Mouse (Mus musculus): ENCODE measurements at regions not wholly inside any gene's neighbourhood (a gene's known extent, or its start where the extent isn't known, plus 50 kb on each side); places are given as distances from the start of the nearest gene placed in this dataset.

DNA sequence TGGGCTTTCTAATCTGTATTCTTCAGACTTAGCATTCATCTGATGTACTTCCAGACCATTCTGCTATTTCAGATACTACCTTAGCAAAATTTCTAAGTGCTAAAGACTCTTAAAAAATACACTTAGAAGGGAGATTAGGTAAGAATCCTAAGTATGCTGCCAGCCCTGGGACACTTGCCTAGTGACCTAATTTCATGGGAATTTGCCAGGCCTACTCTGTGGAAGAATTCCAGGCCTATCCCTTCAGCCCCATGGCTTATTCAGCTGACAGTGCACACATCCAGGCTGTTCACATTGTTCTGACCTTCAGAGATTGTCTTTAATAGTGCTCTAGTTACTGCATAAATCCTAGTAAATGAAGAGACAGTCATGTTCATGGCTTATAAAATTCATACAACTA, 138.9 kb upstream of the Nrp1 start:
- DNase-seq (ENCODE audit: low spot score) = peak; percentile 86

DNA sequence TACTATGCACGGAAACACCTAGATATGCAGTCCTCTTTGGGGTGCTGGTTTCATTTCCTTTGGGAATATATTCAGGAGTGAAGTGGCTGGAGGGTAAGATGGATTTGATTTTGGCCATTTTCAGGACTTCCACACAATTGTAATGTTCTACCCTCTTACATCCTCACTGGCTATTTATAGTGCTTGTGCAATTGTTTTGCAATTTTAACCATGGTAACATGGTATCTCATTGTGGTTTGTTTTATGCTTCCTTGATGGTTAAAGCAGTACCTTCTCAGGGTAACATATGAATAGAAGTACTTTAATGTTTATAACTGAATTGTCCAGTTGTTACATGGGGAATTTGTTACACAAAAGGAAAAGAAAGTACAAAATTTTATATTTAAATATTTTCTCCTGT, 135.3 kb upstream of the Nrp1 start:
- DNase-seq (ENCODE audit: low spot score) = no peak

DNA sequence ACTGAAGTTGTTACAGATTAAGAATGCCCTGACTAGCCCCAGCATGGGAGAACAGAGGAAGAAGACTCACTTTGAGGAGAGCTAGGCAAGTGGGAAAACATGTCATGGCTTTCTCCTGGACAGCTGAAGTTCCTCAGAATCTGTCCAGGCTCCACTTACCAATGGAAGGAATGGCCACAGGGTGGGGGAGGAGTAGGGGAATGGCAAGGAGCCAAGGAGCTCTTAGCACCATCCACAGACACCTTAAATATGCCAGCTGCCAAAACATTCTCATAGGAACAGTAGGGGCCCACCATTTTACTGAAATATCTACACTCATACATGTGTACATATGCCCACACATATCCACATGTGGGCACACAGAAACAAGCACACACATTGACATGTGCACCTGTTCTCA, 134.9 kb upstream of the Nrp1 start:
- DNase-seq (ENCODE audit: low spot score) = no peak

DNA sequence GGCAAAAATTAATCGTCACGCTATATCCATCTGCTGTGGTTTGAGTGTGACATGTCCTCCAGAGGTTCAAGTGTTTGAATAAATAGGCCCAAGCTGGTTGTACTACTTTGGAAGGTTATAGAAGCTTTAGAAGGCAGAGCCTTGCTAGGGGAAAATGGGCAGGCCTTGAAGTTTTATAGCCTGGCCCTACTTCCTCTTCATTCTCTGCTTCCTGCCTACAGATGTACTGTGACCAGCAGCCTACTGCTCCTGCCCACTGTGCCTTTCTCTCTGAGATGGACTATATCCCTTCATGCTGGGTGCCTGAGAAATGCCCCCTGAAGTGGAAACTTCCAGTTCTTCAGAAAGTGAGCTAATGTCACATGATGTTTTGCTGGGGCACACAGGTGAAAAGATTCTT, 133.3 kb upstream of the Nrp1 start:
- no peak for DNase-seq (ENCODE audit: low spot score)

DNA sequence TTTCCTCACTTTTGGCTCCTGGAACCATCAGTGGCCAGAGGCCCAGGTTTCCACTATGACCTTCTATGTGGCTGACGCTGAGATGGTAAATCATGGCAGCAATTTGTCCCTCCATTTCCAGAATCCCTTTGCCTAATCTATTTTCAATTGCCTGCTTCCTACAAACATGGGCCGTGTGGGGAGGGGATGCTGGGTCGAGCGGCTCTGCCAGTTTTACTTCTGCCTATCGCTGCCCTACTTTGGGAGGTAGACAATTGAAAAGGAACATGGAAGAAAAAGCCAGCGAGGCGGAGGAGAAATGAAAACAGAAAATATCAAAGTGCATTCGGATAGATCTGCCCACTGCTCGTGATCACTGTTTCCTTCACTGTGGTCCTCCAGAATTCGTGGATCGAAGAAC, 123.3 kb upstream of the Nrp1 start:
- no peak for DNase-seq (ENCODE audit: low spot score)

DNA sequence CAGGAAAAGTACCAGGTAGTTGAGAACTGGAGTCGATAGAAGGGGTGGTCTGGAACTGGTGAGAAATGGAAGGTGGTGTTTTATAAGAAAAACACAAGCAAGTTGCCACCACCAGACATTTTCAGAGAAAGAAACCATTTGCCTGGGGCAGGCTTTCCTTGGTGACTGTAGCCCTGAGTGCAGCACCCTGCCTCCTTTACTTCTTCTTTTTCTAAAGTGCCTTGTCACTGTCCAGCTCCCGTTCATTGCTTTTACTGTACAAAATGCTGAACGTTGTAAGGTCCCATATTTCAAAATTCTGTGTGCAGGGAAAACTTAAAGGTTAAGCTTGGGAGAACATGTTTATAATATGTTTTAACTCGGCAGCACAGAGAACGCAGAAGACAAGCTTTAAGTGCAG, 122.9 kb upstream of the Nrp1 start:
- DNase-seq (ENCODE audit: low spot score) = no peak

DNA sequence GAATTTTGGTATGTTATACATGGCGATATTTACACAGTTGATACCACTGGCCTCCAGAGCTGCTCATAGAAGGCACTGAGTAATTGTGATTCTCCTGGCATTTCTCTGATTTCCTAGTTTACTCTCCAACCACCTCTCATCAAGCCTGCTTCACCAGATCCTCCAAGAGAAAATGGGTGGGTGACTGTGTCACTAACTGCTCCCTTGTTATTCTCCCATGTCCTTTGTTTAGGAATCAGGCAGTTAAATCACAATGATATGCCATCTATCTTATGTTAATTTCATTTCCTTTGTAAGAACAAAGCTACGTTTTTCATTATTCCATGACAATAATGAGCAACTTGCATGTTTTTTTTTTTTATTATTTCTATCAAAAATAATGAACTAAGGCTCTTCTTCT, 122.3 kb upstream of the Nrp1 start:
- no peak for DNase-seq (ENCODE audit: low spot score)

DNA sequence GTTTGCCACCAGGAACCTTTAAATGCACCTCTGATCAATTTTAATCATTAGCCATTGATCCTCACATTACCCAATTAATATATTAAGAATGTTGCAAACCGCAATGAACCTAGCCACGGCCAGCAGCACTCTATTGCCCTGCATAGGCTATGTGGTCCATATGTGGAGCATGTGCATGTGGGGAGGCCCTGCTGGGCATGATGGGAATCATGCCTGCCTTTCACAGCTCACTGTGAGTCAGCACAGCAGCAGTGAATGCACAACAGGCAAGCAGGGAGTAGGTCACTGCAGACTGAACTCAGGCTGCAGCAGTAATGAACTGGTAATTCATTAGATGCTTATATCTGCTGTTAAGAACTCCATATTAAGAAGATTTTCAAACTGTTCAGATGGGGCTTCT, 119.5 kb upstream of the Nrp1 start:
- DNase-seq (ENCODE audit: low spot score) = no peak

DNA sequence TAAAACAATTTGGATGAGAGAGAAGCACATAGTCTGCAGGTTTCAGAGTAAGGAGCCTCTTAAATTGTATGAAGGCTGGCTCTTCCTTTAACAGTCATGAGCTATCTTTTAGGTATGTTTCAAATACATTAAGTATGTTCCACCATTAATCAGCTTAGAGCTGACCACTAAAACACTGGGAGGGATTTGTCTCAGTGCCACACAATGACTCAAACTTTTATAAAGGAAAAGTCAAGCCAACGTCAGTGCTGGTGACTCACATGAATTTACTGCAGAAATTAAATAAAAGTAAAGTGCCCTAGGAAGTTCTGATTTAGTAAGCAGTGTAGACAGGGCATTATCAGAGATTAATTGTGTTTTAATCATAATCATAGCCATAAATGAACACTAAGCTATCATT, 118.6 kb upstream of the Nrp1 start:
- no peak for DNase-seq (ENCODE audit: low spot score)

DNA sequence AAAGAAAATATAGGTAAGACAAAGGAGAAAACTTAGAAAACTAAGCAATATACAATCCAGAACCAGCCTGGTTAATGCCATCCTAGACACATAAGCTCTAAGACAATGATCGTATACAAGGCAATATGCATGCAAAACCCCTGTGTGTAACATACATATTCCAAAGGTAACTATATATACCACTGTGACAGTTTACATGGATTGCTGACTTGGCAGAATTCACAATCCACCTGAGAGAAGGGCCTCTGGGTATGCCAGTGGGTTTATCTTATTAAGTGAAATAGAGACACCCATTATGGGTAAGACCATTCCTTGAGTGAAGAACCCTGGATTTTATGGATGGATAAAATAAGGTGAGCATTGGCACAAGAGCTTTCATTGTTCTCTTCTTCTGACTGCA, 117.2 kb upstream of the Nrp1 start:
- DNase-seq (ENCODE audit: low spot score) = no peak

DNA sequence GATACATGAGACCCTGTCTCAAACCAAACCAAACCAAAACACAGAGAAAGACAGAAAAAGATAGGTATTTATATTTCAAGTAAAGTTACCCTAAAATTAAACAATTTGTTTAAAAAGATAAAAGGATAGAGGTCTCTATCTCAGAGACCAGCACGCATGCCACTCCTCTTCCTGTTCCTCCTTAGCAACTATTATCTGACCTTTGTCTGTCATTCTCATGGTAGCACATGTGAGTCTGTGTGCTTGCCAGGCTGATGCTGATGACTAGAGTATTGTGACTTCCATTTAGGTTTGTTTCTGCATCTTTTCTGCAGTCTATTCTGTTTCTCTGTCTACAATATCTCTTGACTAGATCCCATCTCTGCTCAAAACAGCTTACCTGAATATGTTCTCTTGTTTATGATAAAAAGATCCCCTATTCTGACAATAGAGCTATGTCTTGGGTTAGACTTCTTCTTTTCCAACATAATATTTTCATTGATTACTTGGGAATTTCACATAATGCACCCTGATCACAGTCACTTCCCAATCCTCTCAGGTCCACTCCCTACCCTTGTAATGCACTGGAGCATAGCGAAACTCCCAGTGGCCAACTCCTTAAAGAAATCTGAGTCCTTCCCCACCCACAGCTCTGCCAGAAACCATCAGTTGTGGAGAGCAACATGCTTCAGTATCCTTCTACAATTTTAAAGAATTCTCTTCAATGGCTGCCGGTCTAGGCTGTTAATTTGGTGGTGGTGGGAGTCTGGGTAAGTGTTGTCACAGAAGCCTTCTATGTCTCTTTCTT, 115.7 kb upstream of the Nrp1 start:
- DNase-seq (ENCODE audit: low spot score) = no peak

DNA sequence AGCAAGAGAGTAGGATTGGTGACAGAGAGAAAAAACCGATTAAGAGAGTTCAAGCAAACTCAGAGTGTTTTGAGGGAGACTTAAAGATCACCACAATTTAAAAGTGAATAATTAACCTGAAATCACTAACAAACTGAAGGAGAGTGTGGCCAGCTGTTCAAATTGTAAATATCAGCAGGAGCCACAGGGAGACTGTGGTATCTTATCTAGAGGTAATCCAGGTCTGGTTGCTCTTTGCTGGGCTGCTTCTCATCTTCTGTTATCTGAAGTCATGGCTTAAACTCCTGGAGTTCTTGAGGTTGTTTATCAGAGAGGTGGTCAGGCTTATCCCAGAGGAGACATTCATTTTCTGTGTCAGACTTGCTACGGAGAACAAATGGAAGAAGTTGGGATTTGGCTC, 106.7 kb upstream of the Nrp1 start:
- no peak for DNase-seq (ENCODE audit: low spot score)

DNA sequence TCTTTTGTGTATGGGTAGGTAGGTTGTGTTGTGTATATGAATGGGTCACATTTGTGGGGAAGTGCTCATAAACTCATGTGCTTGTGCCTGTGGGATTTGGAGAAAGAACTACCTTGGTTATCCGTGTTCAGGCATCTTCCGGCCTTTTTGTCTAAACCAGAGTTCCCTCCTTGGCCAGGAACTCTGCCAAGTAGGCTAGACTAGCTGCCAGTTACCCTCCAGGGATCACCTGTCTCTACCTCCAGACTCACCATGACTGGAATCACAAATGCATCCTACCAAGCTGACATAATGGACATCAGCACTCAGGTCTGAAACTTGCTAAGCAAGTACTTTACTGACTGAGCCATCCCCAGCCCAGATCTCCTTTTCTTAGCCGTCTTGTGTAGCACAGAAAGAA, 97.6 kb upstream of the Nrp1 start:
- DNase-seq (ENCODE audit: low spot score) = no peak

DNA sequence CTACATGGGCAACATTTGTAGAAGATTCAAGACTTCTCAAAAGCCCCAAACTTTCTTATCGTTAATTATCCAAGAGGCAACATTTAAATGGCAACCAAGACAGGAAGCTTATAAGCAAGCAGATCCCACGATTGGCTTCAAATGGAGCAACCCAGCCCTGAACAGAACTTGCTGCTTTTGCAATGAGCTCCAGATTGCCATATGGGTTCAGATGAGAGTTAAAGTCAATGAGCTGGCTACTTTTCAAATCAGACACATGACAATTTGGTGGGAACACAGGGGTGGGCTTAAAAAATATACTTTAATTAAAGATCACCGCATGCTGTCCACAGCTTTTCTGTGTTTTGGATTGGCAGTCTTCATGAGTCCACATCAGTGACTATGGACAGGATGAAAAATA, 97.0 kb upstream of the Nrp1 start:
- DNase-seq (ENCODE audit: low spot score) = no peak

DNA sequence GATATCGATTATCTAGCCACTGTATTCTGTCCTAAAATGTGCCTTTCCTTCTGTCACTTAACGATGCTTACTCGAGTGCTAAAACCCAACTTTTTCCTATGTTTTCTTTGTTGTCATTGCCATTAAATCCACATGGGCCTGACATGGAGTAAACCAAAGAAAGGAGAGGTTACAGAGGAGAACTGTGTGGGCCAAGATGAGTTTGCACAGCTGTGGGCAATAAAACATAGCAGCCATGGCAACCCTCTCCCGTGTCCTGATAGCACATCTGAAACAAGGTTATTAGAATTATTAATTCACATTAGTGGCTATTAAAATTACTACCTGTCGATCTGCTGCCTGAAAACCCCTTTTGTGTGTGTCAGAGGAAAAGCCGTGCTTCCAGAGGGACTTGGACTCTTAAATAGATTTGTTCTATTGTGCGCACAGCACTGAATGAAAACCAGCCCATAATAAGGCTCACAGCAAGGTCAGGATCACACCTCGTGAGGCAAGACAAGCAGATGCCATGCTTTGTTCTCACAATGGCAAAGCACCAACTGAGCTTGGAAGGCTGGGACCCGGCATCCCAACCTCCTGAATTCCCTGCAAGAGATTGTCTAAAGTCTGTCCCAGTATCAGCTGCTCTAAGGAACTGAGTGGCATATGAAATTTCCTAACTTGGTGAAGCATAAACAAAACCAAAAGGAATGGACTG, 95.0 kb upstream of the Nrp1 start:
- DNase-seq (ENCODE audit: low spot score) = no peak

DNA sequence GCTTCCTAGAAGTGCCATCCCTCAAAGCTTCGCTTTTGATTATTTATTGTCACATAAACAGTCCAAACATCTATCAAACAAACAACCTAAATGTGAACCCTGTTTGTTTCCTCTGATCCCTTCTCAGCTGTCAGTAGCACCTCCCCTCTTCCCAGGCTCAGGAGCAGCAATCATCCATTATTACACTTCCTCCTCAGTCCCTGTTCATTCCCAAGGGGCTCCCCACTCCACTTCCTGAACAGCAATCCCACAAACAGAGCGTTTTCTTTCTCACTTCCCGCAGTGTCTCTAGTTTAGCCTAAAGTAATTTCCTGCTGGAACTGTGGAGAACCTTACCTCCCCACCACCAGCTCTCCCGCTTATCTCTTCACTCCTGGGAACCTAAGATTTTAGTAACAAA, 91.1 kb upstream of the Nrp1 start:
- DNase-seq (ENCODE audit: low spot score) = peak; percentile 71

DNA sequence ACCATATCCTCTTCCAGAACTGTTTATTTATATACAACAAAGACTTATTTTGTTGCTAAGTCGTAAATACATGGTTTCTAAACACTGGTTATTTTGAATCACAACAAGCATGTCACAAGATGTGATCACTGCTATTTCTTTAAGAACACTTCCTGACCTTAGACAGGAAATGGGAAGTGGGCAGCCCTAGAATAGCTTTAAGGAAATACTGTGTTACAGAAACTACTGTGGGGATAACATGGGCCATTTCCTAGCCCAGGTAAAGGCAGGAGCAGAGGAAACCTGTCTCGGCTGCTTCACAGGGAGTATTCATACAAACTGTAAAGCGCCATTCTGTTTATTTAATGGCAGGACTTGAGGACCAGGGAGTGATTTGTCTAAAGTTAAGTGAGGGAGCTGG, 90.4 kb upstream of the Nrp1 start:
- DNase-seq (ENCODE audit: low spot score) = peak; percentile 29

DNA sequence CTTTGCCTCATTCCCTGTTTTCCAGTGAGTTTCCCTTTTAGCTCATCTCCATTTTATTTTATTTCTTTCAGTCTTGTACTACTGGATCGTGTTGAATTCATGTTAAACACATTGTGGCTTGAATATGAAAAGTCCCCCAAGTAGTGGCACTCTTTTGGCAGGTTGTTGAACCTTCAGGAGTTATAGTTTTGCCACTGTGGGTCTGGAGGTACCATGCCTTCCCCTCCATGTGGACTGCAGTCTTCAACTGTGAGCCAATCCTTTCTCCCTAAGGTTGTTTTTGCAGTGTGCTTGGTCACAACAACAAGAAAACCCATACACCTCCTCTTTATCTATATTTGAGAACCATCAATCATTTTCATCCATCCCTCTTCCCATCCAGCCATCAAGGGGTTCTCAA, 88.9 kb upstream of the Nrp1 start:
- DNase-seq (ENCODE audit: low spot score) = no peak

DNA sequence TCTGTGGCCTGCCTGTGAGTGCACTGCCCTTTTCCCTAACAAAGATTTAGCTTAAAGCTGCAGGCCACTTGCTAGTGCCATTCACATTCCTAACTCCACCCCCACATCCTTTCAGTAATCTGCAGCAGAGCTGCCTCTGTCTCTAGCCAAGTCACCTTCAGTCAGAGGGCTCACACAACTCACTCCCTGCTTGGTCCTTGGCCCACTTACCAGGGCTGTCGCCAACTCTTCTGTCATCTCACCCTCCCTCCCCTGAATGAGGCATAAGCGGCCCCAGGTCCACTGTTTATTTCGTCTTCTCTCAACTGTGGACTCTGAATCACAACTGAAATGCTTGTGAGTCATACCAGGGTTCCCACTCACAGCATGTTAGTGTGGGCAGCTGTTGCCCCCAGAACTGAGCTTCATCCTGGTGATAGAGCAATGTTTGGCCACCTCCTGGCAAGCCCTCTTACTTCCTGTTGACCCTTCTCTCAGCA, 85.5 kb upstream of the Nrp1 start:
- DNase-seq (ENCODE audit: low spot score) = peak; percentile 47

DNA sequence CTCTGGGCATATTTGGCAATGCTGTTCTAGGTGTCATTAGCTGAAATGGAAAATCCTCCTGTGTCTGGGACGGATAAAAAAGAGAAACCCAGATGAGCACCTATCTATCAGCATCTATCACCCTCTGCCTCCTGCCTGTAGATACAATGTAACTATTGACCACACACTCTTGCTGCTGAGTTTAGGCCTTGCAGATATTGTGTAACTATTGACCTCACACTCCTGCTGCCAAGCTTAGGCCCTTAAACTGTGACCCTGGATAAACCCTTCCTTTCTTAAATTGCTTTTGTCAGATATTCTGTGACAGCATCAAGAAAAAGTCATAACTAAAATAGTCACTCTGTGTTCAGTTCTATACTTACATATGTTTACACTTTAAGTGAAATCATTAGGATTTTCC, 81.9 kb upstream of the Nrp1 start:
- no peak for DNase-seq (ENCODE audit: low spot score)

DNA sequence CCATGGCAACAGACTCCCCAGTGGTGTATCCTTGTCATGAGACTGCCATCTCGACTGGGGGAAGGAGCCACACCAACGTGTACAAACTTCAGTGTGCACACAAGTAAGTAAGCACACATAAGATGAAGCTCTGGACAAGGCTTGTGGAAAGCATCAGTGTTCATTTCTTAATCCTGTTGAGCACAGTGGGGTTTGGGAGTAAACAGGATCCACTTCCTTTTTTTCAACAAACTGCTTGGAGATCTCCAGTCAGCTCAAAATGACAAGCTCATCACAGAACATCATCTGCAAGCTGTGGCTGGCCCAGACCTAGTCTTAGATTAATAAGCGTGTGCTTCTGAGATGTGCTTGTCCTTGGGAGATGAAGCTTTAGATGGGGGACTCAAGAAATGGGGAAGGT, 75.6 kb upstream of the Nrp1 start:
- no peak for DNase-seq (ENCODE audit: low spot score)

DNA sequence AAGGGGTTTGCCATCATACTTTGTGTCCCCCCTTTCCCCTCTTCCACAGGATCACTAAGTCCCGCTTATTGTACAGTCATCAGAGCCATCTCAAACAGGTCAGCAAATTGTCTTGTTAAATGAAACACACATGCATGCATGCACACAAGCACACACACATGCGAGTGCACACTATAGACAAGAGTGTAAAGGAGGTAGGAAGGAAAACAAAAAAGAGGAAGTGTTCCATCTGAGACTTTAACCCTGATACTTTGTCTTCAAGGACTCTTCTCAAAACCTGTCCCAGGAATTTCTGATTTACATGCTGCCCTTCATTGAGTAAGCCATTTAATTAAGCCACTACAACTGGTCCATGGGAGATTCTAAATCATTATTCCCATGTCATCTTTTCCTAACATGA, 75.0 kb upstream of the Nrp1 start:
- DNase-seq (ENCODE audit: low spot score) = no peak

DNA sequence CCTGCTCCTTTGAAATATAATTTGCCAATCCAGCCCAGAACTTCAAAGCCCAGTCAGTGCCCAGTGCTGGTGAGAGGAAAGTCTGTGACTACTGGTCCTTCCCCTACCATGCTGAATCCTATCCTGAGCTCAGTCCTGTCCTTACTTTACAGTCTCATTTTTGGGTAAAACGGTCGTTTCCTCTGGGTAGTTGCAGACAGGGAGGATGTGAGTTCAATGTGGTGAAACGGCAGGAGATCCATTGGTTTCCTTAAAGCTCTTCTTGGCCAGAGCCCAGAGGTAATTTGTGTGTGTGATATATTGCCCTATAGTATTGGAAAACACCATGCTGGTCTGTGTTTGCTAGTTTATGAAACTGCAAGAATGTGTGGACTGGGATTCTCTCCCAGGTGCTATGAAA, 73.6 kb upstream of the Nrp1 start:
- no peak for DNase-seq (ENCODE audit: low spot score)

DNA sequence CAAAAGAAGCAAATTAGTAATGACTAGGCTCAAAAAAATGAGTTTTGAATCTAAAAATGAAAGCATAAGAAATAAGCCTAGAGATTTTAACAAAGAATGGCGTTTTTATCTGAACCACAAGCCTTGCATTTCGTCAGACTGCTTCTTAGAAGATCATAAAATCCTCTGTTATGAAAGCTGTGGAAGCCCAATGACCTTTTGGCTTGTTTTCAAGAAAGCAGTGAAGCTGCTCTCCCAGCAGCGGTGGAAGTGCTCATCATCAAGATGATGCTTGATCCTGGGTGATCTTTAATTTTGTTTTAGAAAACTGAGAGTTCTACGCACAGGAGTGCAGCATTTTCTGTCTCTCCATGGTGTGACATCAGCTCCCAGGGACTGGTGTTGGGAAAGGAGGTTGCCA, 68.3 kb upstream of the Nrp1 start:
- DNase-seq (ENCODE audit: low spot score) = no peak
